Mouse (Mus musculus) limb, embryonic 11.5 days (tissue): ENCODE results near the gene Gm12184. TPM values are rescaled to one million over a fixed set of nuclear protein-coding genes. Genes with fewer than 3 reads are reported as not detected.
"Not testable (repeated sequence)": the region's sequence is repeated elsewhere in the genome, so short reads cannot be mapped to it uniquely, and the experiment has no call there.

Experiments
- ATAC-seq: fragments of 200-750 bp; cut with Nextera tagmentation; 2 replicates; pipeline ENCODE4 v1.8.0; 2017; ENCODE audit warnings: low read depth; ENCODE audit not compliant: insufficient number of reproducible peaks, low FRiP score, low TSS enrichment
- DNase-seq: peaks from one replicate; pipeline ENCODE4 v3.0.0-alpha.2; 2015; ENCODE audit warnings: low spot score
- H3K27ac ChIP-seq: fragments of 300-500 bp; sonication (generic); replicated peaks from 2 replicates; pipeline ENCODE4 v1.5.1; 2014; ENCODE audit warnings: low read depth, mild to moderate bottlenecking, low read length
- H3K27me3 ChIP-seq: fragments of 300-500 bp; sonication (generic); 2 replicates; pipeline ENCODE4 v1.6.1; 2014; ENCODE audit warnings: mild to moderate bottlenecking, low read length, mixed read lengths; ENCODE audit not compliant: control insufficient read depth, insufficient read depth
- H3K36me3 ChIP-seq: fragments of 300-500 bp; sonication (generic); 2 replicates; pipeline ENCODE4 v1.6.1; 2014; ENCODE audit warnings: mild to moderate bottlenecking, low read length, moderate library complexity, mixed read lengths; ENCODE audit not compliant: control insufficient read depth, insufficient read depth
- H3K4me1 ChIP-seq: fragments of 300-500 bp; sonication (generic); 2 replicates; pipeline ENCODE4 v1.6.1; 2014; ENCODE audit warnings: low read length, mixed read lengths; ENCODE audit not compliant: control insufficient read depth, insufficient read depth
- H3K4me2 ChIP-seq: fragments of 300-500 bp; sonication (generic); 2 replicates; pipeline ENCODE4 v1.6.1; 2014; ENCODE audit warnings: low read depth, mild to moderate bottlenecking, moderate library complexity; ENCODE audit not compliant: severe bottlenecking
- H3K4me3 ChIP-seq: fragments of 300-500 bp; sonication (generic); 2 replicates; pipeline ENCODE4 v1.5.1; 2014; ENCODE audit warnings: low read depth, low read length
- H3K9ac ChIP-seq: fragments of 300-500 bp; sonication (generic); 2 replicates; pipeline ENCODE4 v1.6.1; 2014; ENCODE audit warnings: mild to moderate bottlenecking, low read length
- H3K9me3 ChIP-seq: fragments of 300-500 bp; sonication (generic); 2 replicates; pipeline ENCODE4 v1.6.1; 2016; ENCODE audit warnings: low read length; ENCODE audit not compliant: control insufficient read depth
- WGBS: fragments of 180-500 bp; shearing (Covaris S2); extraction: QIAGEN DNeasy Blood & Tissue Kit; methylation state at CpG from one replicate; pipeline ENCODE4 v1.1.7; 2014; 5-methylcytosine and 5-hydroxymethylcytosine counted together
- polyA plus RNA-seq: library from polyadenylated mRNA; unstranded; fragments of >200 nt; fragmentation: Nextera tagmentation; extraction: Ambion mirVana; gene quantifications from 2 replicates; pipeline ENCODE4 v1.2.1, GENCODE M21; 2014

Gene Gm12184
- polyA plus RNA-seq = 9.4 and 13.5 TPM in 2 replicates

DNA sequence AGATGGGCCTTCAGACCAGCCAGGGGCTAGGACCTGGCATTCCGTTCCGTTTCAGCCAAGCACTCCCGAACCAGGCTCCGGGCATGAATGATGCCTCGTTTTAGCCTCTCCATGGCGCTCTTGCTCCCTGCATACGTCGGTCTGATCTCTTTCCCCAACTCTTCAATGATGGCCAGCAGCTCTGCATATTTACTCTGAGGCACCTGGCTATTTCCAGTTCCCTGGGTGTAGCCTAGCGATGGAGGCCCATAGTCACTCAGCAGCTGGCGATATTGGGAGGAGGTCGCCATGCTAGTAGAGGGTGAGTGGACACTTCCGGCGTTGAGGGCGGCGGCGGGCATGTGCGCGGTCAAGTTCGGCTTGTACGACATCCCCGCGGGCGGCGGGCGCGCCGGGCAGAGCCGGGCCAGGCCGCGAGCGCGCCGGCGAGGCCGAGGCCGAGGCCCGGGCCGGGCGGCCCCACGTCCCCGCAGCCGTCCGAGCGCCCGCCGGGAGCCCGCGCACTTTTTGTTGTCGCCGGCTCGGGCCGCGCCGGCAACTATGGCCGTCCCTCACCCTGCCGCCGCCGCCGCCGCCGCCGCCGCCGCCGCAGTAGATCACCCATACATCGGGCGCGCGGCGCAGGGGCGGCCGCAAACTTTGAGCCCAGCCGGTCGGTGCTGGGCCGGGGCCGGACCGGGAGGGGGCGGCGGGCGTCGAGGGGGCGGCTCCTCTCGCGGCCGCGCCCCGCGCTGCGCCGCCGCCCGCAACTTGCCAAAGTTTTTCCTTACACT, at the start of gene Gm12184, which contains the start of gene Trim7:
Gm12184 (minus strand) TSS at position 677 of the 773 bp plus-strand sequence.
Trim7 (plus strand) TSS at position 162 of the 773 bp plus-strand sequence.
- peak within 1 kb of the TSS; percentile 37 for H3K9ac ChIP-seq
- DNase-seq, H3K27me3 ChIP-seq, H3K9me3 ChIP-seq, H3K36me3 ChIP-seq, H3K27ac ChIP-seq, H3K4me1 ChIP-seq: not testable (repeated sequence)
- ATAC-seq = peak; percentile 64
- H3K4me3 ChIP-seq = peak within 1 kb of the TSS; percentile 38
- under 1% methylated on average over 49 of the region's 92 CpGs for WGBS
- H3K4me2 ChIP-seq = peak within 1 kb of the TSS; percentile 46

DNA sequence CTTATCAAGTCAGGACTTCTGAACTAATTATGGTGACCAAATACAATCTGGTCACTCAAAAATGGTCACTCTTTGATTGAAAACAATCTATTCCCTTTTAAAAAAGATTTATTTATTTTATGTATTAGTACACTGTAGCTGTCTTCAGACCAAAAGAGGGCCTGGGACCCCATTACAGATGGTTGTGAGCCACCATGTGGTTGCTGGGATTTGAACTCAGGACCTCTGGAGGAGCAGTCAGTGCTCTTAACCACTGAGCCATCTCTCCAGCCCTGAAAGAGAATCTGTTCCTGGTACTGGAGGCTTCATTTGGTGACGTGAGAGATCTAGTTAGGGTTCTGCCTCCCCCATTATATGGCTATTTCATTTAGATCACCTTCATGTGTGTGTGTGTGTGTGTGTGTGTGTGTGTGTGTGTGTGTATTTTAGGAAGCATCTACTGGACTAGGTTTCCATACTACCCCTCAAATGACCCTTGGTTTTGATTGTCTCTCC, 48.9 kb upstream of the Gm12184 start:
- H3K4me3 ChIP-seq, DNase-seq, H3K4me1 ChIP-seq, H3K27ac ChIP-seq, ATAC-seq, H3K9ac ChIP-seq, H3K9me3 ChIP-seq, H3K4me2 ChIP-seq, H3K27me3 ChIP-seq, H3K36me3 ChIP-seq: not testable (repeated sequence)
- 74% methylated on average over 1 of the region's 1 CpGs for WGBS

DNA sequence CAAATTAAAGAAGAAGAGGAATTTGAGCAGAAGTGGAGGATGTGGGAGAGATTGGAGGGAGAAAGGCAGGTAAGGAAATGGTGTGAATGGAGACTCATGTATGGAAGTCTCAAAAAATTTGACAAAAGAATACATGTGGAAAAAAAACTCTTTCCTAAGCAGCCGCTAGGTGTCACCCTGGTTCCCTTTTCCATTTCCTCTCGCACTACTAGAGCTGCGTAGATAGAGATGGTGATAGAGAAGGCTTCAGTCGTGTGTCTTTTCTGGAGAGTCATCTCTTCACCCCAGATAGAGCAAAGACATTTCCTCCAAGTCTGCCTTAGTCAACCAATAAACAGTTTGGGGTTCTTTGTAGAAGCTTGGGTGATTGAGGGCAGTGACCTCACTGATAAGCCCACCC, 48.0 kb upstream of the Gm12184 start:
- WGBS = 4% methylated on average over 4 of the region's 4 CpGs
- Histone ChIP-seq H3K4me2 (no peak overlapping the region), H3K36me3 (no peaks in the 10 kb centered on the region), H3K27me3 (no peaks in the 10 kb centered on the region), H3K27ac (no peak overlapping the region), H3K9ac (no peak overlapping the region), H3K9me3 (no peaks in the 10 kb centered on the region), H3K4me3 (no peak overlapping the region), H3K4me1 (peaks cover 4% of the 10 kb centered on the region; the same call in 1 of the 2 replicates)
- DNase-seq (peak; percentile 71), ATAC-seq (no peak)

DNA sequence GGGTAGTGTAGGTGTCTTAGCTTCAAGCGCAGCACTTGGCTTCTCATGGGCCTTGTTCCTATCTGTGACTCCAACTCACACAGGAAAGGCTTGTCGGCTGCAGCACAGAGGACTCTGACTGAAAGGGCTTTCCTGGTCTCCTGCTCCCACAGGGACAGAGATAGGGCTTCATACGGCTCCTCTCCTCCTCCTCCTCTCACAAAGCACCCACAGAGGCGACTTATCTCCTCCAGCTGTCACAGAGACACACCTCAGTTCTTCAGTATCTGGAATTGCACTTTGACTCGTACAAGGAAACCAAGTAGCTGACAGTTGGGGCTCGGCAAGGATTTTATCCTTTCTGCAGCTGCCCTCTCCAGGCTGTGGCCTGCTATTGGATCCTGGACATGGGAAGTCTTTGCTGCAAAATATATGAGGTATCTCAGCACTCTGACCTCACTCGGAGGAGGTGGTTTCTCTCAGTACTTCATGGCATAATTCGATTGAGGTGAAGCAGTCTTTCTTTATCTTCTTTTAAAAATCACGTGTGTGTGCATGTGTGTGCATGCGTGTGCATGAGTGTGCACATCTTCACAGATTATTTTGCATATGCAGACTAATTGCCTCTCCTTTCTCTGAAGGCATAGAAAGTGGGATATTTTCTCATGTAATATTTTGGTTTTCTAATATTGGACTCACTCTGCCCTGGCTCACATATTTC, 47.3 kb upstream of the Gm12184 start:
- H3K36me3 ChIP-seq = no peaks in the 10 kb centered on the region
- no peak overlapping the region for H3K4me3 ChIP-seq
- H3K9me3 ChIP-seq = no peaks in the 10 kb centered on the region
- 69% methylated on average over 10 of the region's 10 CpGs for WGBS
- no peaks in the 10 kb centered on the region for H3K27me3 ChIP-seq
- no peak overlapping the region for H3K9ac ChIP-seq
- no peak for DNase-seq
- no peak for ATAC-seq
- no peak overlapping the region for H3K4me2 ChIP-seq
- no peak overlapping the region for H3K27ac ChIP-seq
- H3K4me1 ChIP-seq = peaks cover 4% of the 10 kb centered on the region; the same call in 1 of the 2 replicates

DNA sequence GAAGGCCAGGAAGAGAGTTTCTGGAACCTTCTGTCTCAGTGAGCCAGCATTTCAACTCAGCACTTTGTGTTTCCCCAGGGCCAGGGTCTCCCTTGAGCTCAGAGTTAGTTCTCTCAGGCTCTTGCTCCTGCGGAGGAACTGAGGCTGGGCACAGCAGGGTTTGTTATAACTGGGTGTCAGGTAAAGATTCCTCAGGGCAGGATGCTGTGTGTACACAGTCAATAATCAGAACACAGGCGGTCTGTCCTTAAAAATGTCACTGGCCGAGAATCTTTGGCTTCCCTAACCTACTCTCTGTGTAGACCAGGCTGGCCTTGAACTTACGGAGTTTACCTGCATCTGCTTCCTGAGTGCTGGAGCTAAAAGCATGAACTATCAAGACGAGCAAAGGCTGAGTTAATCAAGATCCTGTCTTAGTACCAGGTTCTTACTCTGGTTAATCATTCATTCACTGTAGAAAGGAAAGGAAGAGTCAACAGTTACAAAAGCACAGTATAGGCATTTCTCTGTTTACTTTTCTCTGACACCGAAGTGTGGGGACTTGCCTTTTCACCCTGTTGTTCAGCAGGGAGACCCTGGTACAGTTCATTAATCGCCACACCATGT, 46.3 kb upstream of the Gm12184 start:
- Histone ChIP-seq H3K4me2 (no peak overlapping the region), H3K36me3 (no peaks in the 10 kb centered on the region), H3K27ac (no peak overlapping the region), H3K4me1 (peaks cover 4% of the 10 kb centered on the region; the same call in 1 of the 2 replicates), H3K4me3 (no peak overlapping the region), H3K9ac (no peak overlapping the region), H3K27me3 (no peaks in the 10 kb centered on the region), H3K9me3 (no peaks in the 10 kb centered on the region)
- DNase-seq (no peak), ATAC-seq (no peak)
- 86% methylated on average over 7 of the region's 7 CpGs for WGBS

DNA sequence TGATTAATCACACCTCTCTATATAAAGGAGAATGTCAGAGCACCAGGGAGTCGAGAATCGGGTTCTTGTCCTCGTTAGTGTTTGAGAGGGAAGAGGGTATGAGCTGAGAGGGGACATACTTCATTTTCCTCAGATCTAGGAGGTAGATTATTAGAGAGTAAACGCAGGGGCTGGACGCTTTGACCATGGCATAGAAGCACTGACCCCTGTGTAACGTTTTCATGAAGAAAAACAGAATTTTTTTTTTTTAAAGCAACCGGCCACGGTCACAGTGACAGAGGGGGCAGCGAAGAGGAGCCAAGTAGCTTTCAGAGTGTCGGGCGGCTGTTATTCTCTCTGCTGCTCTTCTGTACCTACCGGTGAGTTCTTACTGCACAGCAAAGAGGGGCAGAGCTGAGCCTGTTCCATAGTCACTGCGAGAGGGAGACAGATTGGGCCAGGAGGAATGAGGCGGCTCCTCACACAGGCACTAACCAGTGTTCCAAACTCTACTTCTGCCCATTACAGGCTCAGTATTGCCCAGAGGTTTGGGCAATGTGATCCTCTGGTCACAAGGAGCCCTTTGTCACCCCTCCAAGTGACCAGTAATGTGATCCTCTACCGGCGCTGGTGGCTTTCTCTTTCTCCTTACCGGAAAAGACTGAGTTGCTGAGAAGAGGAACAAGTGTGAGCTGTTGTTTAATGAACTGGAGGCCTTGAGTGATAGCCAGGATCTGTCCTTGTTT, 45.5 kb upstream of the Gm12184 start:
- H3K36me3 ChIP-seq = no peaks in the 10 kb centered on the region
- H3K4me1 ChIP-seq = peaks cover 4% of the 10 kb centered on the region; the same call in 1 of the 2 replicates
- ATAC-seq (no peak; the same call in 1 of the 2 replicates), DNase-seq (peak; percentile 37)
- no peaks in the 10 kb centered on the region for H3K27me3 ChIP-seq
- peak overlapping the region; percentile 61 for H3K4me2 ChIP-seq
- 6% methylated on average over 17 of the region's 17 CpGs for WGBS
- H3K9ac ChIP-seq = no peak overlapping the region; the same call in 1 of the 2 replicates
- no peaks in the 10 kb centered on the region for H3K9me3 ChIP-seq
- no peak overlapping the region for H3K27ac ChIP-seq
- H3K4me3 ChIP-seq = peak overlapping the region; percentile 17

DNA sequence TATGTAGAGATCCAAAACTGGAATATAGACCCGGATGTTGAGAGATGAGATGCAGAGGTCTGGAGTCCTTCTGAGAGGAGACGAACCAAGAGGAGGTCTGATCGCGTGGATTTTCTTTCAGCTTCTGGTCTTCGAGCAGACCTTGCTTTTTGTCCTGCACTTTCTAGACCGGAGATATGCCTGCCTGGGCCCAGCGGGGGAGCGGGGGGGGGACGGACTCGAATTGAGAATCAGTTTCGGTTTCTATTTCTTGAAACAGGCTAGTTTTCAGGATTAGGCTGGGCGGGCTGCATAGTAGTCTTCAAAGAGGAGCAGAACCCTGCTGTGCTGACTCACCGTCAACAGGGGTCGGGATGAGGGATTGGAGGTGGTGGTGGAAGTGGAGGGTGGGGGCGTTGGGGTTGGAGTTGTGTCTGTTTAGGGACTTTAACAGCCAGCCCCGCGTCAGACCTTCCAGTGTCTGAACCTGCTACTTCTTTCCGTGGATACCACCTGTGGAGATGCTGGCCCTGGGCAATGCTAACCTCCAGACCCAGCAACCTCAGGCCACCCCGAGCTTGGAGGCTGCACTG, 44.8 kb upstream of the Gm12184 start, which contains the start of gene Irgm1:
Irgm1 (minus strand) TSS at position 483 of the 572 bp plus-strand sequence.
- H3K4me1 ChIP-seq = peaks cover 4% of the 10 kb centered on the region; the same call in 1 of the 2 replicates
- peak within 1 kb of the TSS; percentile 28 for H3K9ac ChIP-seq
- no peaks in the 10 kb centered on the region for H3K36me3 ChIP-seq
- 1% methylated on average over 19 of the region's 19 CpGs for WGBS
- peak within 1 kb of the TSS; percentile 61 for H3K4me2 ChIP-seq
- DNase-seq = peak; percentile 51
- no peak within 1 kb of the TSS for H3K27ac ChIP-seq
- peak within 1 kb of the TSS; percentile 17 for H3K4me3 ChIP-seq
- no peaks in the 10 kb centered on the region for H3K27me3 ChIP-seq
- ATAC-seq = peak; percentile 55
- H3K9me3 ChIP-seq = no peaks in the 10 kb centered on the region
